In genomic region chr11:96313806-96314428, GRCm38 (mm10) we compare ENCODE assay signal across 13 mouse cellular contexts. TPM values are rescaled to one million over a fixed set of nuclear protein-coding genes. Genes with fewer than 3 reads are reported as not detected.
A peak's percentile ranks its signal among the peaks of the same experiment; 100 is the strongest.
DNase-seq lines count a peak whose midpoint lies in the region; ATAC-seq lines count a peak whose summit lies in the region.
"Had no signal": no experiment of that assay in that cellular context is flagged by ENCODE, and none has a peak within 500 bp of the region (broad histone marks: within the 10 kb centered on the region; RNA-seq: fewer than 3 reads in every experiment).

No protein-coding gene starts in this region.

- H3K27ac ChIP-seq in hindbrain, embryonic 12.5 days: peak overlapping the region; percentile 88
- peak overlapping the region; percentile 93 for H3K27ac ChIP-seq in intestine, embryonic 16.5 days (ENCODE audit: low read length)
- peak overlapping the region; percentile 100 for H3K27ac ChIP-seq in neural tube, embryonic 14.5 days (ENCODE audit: low read depth, low read length)
- no peak overlapping the region for H3K27ac ChIP-seq in forebrain, embryonic 13.5 days

- H3K36me3 ChIP-seq in hindbrain, embryonic 12.5 days: no peaks in the 10 kb centered on the region
- H3K36me3 ChIP-seq in intestine, embryonic 16.5 days (ENCODE audit: control insufficient read depth, insufficient read depth, low read length): no peaks in the 10 kb centered on the region
- H3K36me3 ChIP-seq in neural tube, embryonic 14.5 days (ENCODE audit: control insufficient read depth, insufficient read depth, low read length): no peaks in the 10 kb centered on the region
- no peaks in the 10 kb centered on the region for H3K36me3 ChIP-seq in forebrain, embryonic 13.5 days (ENCODE audit: poor library complexity, severe bottlenecking)

- WGBS in hindbrain, embryonic 12.5 days: 3% methylated on average over 12 of the region's 12 CpGs
- 30% methylated on average over 12 of the region's 12 CpGs for WGBS in intestine, embryonic 16.5 days
- WGBS in neural tube, embryonic 14.5 days: 3% methylated on average over 12 of the region's 12 CpGs
- WGBS in forebrain, embryonic 13.5 days: 4% methylated on average over 12 of the region's 12 CpGs

- peak overlapping the region; percentile 35 for H3K4me3 ChIP-seq in hindbrain, embryonic 12.5 days
- peak overlapping the region; percentile 49 for H3K4me3 ChIP-seq in intestine, embryonic 16.5 days (ENCODE audit: low read length)
- peak overlapping the region; percentile 95 for H3K4me3 ChIP-seq in neural tube, embryonic 14.5 days (ENCODE audit: low read depth, low read length)
- H3K4me3 ChIP-seq in forebrain, embryonic 13.5 days: no peak overlapping the region

- DNase-seq in kidney, adult 9 months: peak; percentile 37
- no peak for DNase-seq in kidney, postnatal 10 days
- no peak for DNase-seq in layer of hippocampus, postnatal 10 days (ENCODE audit: low spot score in 2 of 2)
- DNase-seq: cerebellum, adult 11-12 months; right cerebral cortex, postnatal 25 days; thymus, adult 18-20 months had no signal

- H3K27me3 ChIP-seq in hindbrain, embryonic 12.5 days: peaks cover 94% of the 10 kb centered on the region
- no peaks in the 10 kb centered on the region for H3K27me3 ChIP-seq in intestine, embryonic 16.5 days (replicated peaks; ENCODE audit: control insufficient read depth, insufficient read depth, low read length)
- no peaks in the 10 kb centered on the region for H3K27me3 ChIP-seq in neural tube, embryonic 14.5 days (ENCODE audit: control insufficient read depth, insufficient read depth, low read length)
- H3K27me3 ChIP-seq in forebrain, embryonic 13.5 days: peaks cover 100% of the 10 kb centered on the region

- ATAC-seq in hindbrain, embryonic 12.5 days (ENCODE audit: low FRiP score): no peak
- no peak for ATAC-seq in intestine, embryonic 16.5 days
- ATAC-seq in neural tube, embryonic 14.5 days (ENCODE audit: low read depth): no peak
- no peak for ATAC-seq in forebrain, embryonic 13.5 days

- 0 out of 2 replicates have a peak, but pooled peaks cover 5% of the 10 kb centered on the region for H3K4me1 ChIP-seq in hindbrain, embryonic 12.5 days
- peaks cover 25% of the 10 kb centered on the region for H3K4me1 ChIP-seq in intestine, embryonic 16.5 days (ENCODE audit: control insufficient read depth, insufficient read depth, low read length)
- H3K4me1 ChIP-seq in neural tube, embryonic 14.5 days (ENCODE audit: control insufficient read depth, insufficient read depth, low read length): peaks cover 66% of the 10 kb centered on the region
- no peaks in the 10 kb centered on the region for H3K4me1 ChIP-seq in forebrain, embryonic 13.5 days

- peak overlapping the region; percentile 62 for H3K4me2 ChIP-seq in hindbrain, embryonic 12.5 days (replicated peaks)
- peak overlapping the region; percentile 79 for H3K4me2 ChIP-seq in intestine, embryonic 16.5 days (ENCODE audit: low read depth, low read length)
- H3K4me2 ChIP-seq in neural tube, embryonic 14.5 days (ENCODE audit: low read depth, low read length): peak overlapping the region; percentile 100
- no peak overlapping the region for H3K4me2 ChIP-seq in forebrain, embryonic 13.5 days

- H3K9me3 ChIP-seq in hindbrain, embryonic 12.5 days (replicated peaks): no peaks in the 10 kb centered on the region
- no peaks in the 10 kb centered on the region for H3K9me3 ChIP-seq in intestine, embryonic 16.5 days (ENCODE audit: control insufficient read depth, low read length)
- H3K9me3 ChIP-seq in neural tube, embryonic 14.5 days (ENCODE audit: control insufficient read depth, low read length): no peaks in the 10 kb centered on the region
- no peaks in the 10 kb centered on the region for H3K9me3 ChIP-seq in forebrain, embryonic 13.5 days (replicated peaks)

- peak overlapping the region; percentile 67 for H3K9ac ChIP-seq in hindbrain, embryonic 12.5 days
- peak overlapping the region; percentile 78 for H3K9ac ChIP-seq in intestine, embryonic 16.5 days (ENCODE audit: low read depth, low read length)
- peak overlapping the region; percentile 100 for H3K9ac ChIP-seq in neural tube, embryonic 14.5 days (replicated peaks; ENCODE audit: low read depth, low read length)
- no peak overlapping the region for H3K9ac ChIP-seq in forebrain, embryonic 13.5 days

RNA-seq across cellular contexts. Expression of gene Hoxb4, which starts 4.2 kb away (rescaled TPM):
- polyA plus RNA-seq in hindbrain, embryonic 12.5 days (2016; fragmentation: Nextera tagmentation; extraction: Ambion mirVana): 7.7 and 8.1 TPM in 2 replicates
- 1.8 and 2.0 TPM in 2 replicates for polyA plus RNA-seq in intestine, embryonic 16.5 days (2015; fragmentation: Nextera tagmentation; extraction: Ambion mirVana)
- 3.4 and 4.1 TPM in 2 replicates for polyA plus RNA-seq in neural tube, embryonic 14.5 days (2014; fragmentation: Nextera tagmentation; extraction: Ambion mirVana)
- total RNA-seq in layer of hippocampus, postnatal 10 days (2021): not detected
- polyA plus RNA-seq in forebrain, embryonic 13.5 days (2015; fragmentation: Nextera tagmentation; extraction: Ambion mirVana): not detected in 2 replicates

RNA-seq across cellular contexts. Expression of gene Hoxb3, which starts 9.2 kb away (rescaled TPM):
- 15.3 and 19.3 TPM in 2 replicates for polyA plus RNA-seq in hindbrain, embryonic 12.5 days (2016; fragmentation: Nextera tagmentation; extraction: Ambion mirVana)
- 1.4 and 1.5 TPM in 2 replicates for polyA plus RNA-seq in intestine, embryonic 16.5 days (2015; fragmentation: Nextera tagmentation; extraction: Ambion mirVana)
- 13.5 and 13.9 TPM in 2 replicates for polyA plus RNA-seq in neural tube, embryonic 14.5 days (2014; fragmentation: Nextera tagmentation; extraction: Ambion mirVana)
- not detected for total RNA-seq in layer of hippocampus, postnatal 10 days (2021)
- polyA plus RNA-seq in forebrain, embryonic 13.5 days (2015; fragmentation: Nextera tagmentation; extraction: Ambion mirVana): not detected in 2 replicates
- total RNA-seq: left cerebral cortex, adult 8-10 months had no signal

RNA-seq across cellular contexts. Expression of gene Hoxb5, which starts 10.8 kb away (rescaled TPM):
- 74.3 and 126 TPM in 2 replicates for polyA plus RNA-seq in hindbrain, embryonic 12.5 days (2016; fragmentation: Nextera tagmentation; extraction: Ambion mirVana)
- 26.4 and 28.7 TPM in 2 replicates for polyA plus RNA-seq in intestine, embryonic 16.5 days (2015; fragmentation: Nextera tagmentation; extraction: Ambion mirVana)
- polyA plus RNA-seq in neural tube, embryonic 14.5 days (2014; fragmentation: Nextera tagmentation; extraction: Ambion mirVana): 49.1 and 52.4 TPM in 2 replicates
- not detected for total RNA-seq in layer of hippocampus, postnatal 10 days (2021)
- polyA plus RNA-seq in forebrain, embryonic 13.5 days (2015; fragmentation: Nextera tagmentation; extraction: Ambion mirVana): 0.09 TPM in 1 of 2 replicates, not detected in the other
- total RNA-seq: left cerebral cortex, adult 8-10 months; megakaryocyte-erythroid progenitor cell, adult 5-6 weeks had no signal

RNA-seq across cellular contexts. Expression of gene Hoxb6, which starts 21.6 kb away (rescaled TPM):
- polyA plus RNA-seq in hindbrain, embryonic 12.5 days (2016; fragmentation: Nextera tagmentation; extraction: Ambion mirVana): 60.0 and 64.5 TPM in 2 replicates
- 11.1 and 11.3 TPM in 2 replicates for polyA plus RNA-seq in intestine, embryonic 16.5 days (2015; fragmentation: Nextera tagmentation; extraction: Ambion mirVana)
- polyA plus RNA-seq in neural tube, embryonic 14.5 days (2014; fragmentation: Nextera tagmentation; extraction: Ambion mirVana): 138 and 141 TPM in 2 replicates
- not detected for total RNA-seq in layer of hippocampus, postnatal 10 days (2021)
- polyA plus RNA-seq in forebrain, embryonic 13.5 days (2015; fragmentation: Nextera tagmentation; extraction: Ambion mirVana): not detected in 2 replicates
- total RNA-seq: left cerebral cortex, adult 8-10 months; megakaryocyte-erythroid progenitor cell, adult 5-6 weeks had no signal

RNA-seq across cellular contexts. Expression of gene Hoxb7, which starts 27.5 kb away (rescaled TPM):
- 9.6 and 11.0 TPM in 2 replicates for polyA plus RNA-seq in hindbrain, embryonic 12.5 days (2016; fragmentation: Nextera tagmentation; extraction: Ambion mirVana)
- 10.0 and 11.3 TPM in 2 replicates for polyA plus RNA-seq in intestine, embryonic 16.5 days (2015; fragmentation: Nextera tagmentation; extraction: Ambion mirVana)
- 120 and 133 TPM in 2 replicates for polyA plus RNA-seq in neural tube, embryonic 14.5 days (2014; fragmentation: Nextera tagmentation; extraction: Ambion mirVana)
- total RNA-seq in layer of hippocampus, postnatal 10 days (2021): not detected
- not detected in 2 replicates for polyA plus RNA-seq in forebrain, embryonic 13.5 days (2015; fragmentation: Nextera tagmentation; extraction: Ambion mirVana)
- total RNA-seq: hematopoietic stem cell, adult 5-6 weeks; left cerebral cortex, adult 8-10 months; megakaryocyte-erythroid progenitor cell, adult 5-6 weeks had no signal

Comparison
In these comparisons a context has a peak if more than half of its experiments do, and no peak if none do; other contexts are left out.
1. RNA of gene Hoxb5, which starts 10.8 kb away (polyA plus RNA-seq): 74.3 to 126 TPM in hindbrain, embryonic 12.5 days, 49.1 to 52.4 TPM in neural tube, embryonic 14.5 days and 26.4 to 28.7 TPM in intestine, embryonic 16.5 days; 0.09 TPM in forebrain, embryonic 13.5 days; every median in the first group is over 10 times any median in the second.